Mouse (Mus musculus) thymus, postnatal 25 days (tissue): ENCODE measurements around the gene Tlk1.
A peak's percentile ranks its signal among the peaks of the same experiment; 100 is the strongest.
"Not testable (repeated sequence)": the region's sequence is repeated elsewhere in the genome, so short reads cannot be mapped to it uniquely, and the experiment has no call there.

Experiments
- DNase-seq: peaks from one replicate; pipeline ENCODE4 v3.0.0; 2022

Tlk1 gene

DNA sequence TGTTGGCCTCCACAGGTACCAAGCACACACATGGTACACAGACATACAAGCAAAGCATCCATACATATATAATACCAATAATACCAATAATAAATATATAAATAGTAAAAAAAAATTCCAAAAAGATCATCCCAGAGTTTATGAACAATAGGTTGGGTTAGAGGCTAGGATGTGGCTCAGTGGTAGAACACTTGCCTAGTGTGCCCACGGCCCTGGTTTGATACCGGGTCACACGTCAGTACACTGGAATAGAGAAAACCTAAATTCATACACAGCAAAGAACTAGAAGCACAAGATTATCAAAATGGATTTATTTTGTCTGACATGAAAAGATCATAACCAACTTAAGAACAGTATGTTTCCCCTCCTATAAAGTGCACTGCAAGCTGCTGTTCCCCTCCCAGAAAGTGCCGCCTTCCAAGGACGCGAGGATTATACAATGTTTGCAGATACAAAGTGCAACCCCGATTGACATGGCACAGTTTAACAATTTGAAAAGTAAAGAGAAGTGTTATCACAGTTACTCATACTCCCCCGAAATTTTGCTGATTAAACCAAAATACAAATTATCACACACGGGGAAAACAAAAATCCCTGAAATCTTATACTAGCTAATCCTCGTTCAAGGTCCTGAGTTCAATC, 6.3 kb upstream of the Tlk1 start:
- DNase-seq = no peak

GRCm38 (mm10) chr2:70830683-70831082, 5.2 kb upstream of the Tlk1 start:
- DNase-seq = no peak

DNA sequence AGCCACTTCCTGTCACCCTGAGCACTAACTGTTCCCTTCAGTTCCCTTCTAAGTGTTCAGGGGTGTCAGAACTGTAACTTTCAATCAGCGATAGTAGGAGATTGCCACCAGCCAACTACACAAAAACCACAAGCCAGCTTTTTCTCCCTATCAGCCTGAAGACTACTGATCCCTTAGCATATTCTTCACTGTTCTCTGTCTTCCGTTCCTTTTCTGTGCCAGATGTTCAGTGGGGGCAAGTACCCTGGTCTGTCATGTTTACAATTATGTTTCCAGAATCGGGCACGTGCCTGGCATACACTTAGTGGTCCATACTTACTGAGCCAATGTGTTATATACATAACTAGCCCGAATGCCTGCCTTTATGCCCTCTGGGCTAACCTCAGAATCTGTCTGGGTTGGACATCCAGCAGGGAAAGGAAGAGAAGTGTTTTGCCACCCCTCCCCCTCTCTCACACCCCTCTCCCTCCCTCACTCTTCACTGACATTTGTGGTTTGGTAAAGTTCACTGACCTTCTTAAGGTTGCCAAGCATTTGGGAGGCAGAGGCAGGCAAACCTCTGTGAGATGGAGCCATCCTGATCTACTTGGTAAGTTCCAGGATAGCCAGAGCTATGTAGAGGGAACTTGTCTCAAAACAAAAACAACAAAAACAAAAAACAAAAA, 4.5 kb upstream of the Tlk1 start:
- peak; percentile 44 for DNase-seq

- DNase-seq = no peak
Measured at GRCm38 (mm10) chr2:70827780-70828179, 2.3 kb upstream of the Tlk1 start.

- DNase-seq = no peak
Measured at GRCm38 (mm10) chr2:70826436-70827230, 1.1 kb upstream of the Tlk1 start.

DNA sequence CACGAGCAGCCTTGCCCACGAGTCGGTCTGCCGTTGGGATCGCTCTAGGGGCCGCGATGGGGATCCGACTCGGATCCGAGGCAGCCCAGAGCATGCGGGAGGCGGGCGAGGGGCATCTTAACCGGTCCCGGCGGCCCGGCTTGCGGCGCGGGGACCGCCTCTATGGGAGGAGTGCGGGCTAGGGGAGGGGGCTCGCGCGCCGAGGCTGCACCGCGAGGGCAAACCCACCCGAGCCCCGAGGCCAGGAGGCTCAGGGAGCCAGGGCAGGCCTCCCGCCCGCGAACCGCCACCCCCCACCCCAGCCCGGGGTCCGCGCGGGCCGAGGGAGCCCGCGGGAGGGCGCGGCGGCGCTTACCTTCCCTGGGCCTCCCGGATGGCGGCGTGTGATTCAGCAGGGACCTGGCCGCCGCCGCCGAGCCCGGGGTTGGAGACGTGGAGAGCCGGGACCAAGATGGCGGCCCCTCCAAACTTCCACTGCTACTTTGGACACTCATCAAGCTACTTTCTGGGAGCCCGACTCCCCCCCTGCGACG, 624 bp downstream of the Tlk1 start:
- peak; percentile 80 for DNase-seq

- peak; percentile 54 for DNase-seq
Measured at GRCm38 (mm10) chr2:70823926-70824800, 1.4 kb downstream of the Tlk1 start.

GRCm38 (mm10) chr2:70823434-70823833, 2.1 kb downstream of the Tlk1 start:
- no peak for DNase-seq

GRCm38 (mm10) chr2:70816939-70817338, 8.6 kb downstream of the Tlk1 start:
- no peak for DNase-seq

- no peak for DNase-seq
Measured at GRCm38 (mm10) chr2:70816016-70816415, 9.5 kb downstream of the Tlk1 start.

- DNase-seq = no peak
Measured at GRCm38 (mm10) chr2:70813608-70814007, 11.9 kb downstream of the Tlk1 start.

- DNase-seq = no peak
Measured at GRCm38 (mm10) chr2:70811476-70811875, 14.1 kb downstream of the Tlk1 start.

DNA sequence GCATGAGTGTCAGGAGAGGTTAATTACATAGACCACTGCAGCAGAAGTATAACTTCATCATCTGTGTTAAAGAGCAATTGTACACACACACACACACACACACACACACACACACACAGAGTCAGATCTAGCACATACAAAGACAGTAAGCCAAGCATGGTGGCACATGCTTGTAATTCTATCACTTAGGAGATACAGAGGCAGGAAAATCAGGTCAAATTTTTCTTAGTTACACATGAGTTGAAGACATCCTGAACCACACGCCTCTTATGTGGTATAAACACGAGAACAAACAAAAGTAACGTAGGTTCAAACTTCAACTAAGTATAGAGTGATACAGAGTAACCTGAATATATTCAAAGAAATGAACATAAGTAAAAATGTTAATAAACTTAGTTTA, 15.6 kb downstream of the Tlk1 start:
- DNase-seq = peak; percentile 38

GRCm38 (mm10) chr2:70808681-70809080, 16.8 kb downstream of the Tlk1 start:
- peak; percentile 60 for DNase-seq

DNA sequence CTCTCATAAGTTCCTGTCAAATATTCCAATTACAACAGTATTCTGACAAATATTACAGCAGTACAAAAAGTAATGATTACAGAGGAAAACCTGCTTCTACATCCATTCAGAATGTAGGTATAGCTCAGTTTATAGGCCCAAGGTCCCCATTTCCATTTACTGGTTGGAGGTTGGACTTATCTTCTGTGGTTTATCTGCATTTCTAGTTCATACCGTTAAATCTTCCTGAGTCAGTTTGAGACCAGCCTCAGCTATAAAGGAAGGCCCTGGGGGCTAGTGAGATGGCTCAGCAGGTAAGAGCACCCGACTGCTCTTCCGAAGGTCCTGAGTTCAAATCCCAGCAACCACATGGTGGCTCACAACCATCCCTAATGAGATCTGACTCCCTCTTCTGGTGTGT, 17.9 kb downstream of the Tlk1 start:
- DNase-seq = not testable (repeated sequence)

DNA sequence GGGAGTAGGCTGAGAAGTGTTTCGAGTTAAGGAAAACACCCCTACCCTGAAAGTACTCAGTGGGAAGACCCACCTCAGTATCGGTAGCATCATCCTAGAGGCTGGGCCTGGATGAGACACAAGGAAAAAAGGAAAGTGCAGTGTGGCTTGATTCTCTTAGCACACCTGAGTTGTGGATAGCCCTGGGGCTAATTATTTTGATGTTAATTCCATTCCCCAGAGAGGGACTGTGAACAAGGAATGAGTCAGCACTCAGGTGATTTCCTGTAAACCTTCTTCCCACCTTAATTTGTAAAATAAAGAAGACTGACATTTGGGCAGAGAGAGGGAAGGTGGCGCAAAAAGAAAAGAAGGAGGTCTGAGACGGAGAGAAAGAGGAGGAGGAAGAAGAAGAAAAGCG, 19.5 kb downstream of the Tlk1 start:
- no peak for DNase-seq

- DNase-seq = not testable (repeated sequence)
Measured at GRCm38 (mm10) chr2:70803696-70804095, 21.8 kb downstream of the Tlk1 start.

DNA sequence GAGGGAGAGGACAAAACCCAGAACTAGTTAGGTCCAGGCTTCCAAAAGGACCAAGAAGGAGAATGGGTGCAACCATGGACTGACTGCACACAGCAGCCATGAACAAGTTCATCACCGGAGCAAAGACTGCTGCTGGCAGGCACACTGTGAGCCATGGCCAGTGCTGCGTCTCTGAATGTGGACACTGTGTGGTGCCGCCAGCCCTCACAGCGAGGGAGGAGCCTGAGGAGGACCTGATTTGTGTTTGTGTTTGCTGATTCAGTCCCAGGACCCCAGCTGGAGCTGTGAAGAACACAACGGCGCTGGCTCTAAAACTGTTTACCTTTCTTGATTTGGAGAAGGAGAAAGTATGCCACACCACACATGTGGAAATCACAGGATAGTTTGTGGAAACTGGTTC, 22.9 kb downstream of the Tlk1 start:
- no peak for DNase-seq

DNA sequence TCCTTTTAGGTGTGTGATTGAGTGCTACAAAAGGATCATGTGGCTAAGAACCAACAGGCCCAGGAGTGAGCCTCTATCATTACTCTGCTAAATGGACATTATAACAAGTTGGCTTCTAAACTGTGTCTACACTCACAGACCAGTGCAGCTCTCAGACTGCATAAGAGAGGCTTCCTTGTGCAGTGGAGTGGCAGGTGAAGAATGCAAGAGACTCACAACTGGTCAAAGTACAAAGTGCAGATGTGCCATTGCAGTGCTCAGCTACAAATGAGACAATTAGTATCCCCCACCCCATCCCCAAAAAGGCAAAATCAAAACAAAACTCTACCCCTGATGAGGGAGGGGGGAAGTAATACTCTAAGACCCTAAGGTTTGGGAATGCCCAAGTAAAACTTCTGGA, 24.0 kb downstream of the Tlk1 start:
- DNase-seq = no peak

DNA sequence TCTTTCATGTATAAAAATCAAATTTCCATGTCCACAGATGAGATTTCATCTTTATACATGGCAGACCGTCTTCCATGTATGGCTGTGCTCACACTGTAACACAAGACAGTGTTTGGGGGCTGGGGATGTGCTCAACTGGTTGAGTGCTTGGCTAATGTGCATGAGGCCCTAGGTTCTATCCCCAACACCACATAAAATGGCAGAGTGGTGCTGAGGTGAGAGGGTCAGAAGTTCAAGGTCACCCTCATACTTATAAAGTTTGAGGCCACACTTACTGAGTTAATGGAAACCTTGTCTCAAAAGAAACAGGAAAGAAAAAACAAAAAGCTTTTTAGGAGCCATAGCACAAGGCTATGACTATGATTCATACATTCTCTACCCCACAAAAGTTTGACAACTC, 25.1 kb downstream of the Tlk1 start:
- DNase-seq = no peak

GRCm38 (mm10) chr2:70793276-70793675, 32.3 kb downstream of the Tlk1 start:
- DNase-seq = no peak

DNA sequence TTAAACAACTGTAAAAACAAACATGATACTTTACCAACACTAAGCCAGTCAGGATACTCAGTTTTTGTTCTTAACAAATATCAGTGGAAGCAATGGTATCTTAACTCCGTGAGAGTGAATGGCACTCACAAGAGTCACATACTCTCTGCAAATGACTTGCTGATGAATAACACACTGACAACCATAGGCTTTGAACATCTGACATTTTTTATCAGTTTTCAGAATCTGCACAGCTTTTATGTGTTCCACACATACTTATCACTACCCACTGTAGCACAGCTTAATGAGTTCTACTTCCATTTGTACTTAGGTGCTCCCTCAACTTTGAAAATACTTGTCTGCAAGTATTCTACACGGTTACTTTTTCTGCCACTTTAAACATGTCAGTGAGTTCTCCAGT, 35.3 kb downstream of the Tlk1 start:
- DNase-seq = no peak

- no peak for DNase-seq
Measured at GRCm38 (mm10) chr2:70789331-70789730, 36.2 kb downstream of the Tlk1 start.
